Mouse (Mus musculus): ENCODE measurements around the gene Ube2cbp. TPM values are rescaled to one million over a fixed set of nuclear protein-coding genes. Genes with fewer than 3 reads are reported as not detected.
A peak's percentile ranks its signal among the peaks of the same experiment; 100 is the strongest.

Ube2cbp gene
- polyA plus RNA-seq, 1 experiment from 2014 or later, result 5.3 TPM

GRCm38 (mm10) chr9:86475956-86476355 lies 11.2 kb upstream of the Ube2cbp start:
- H3K27me3 ChIP-seq, result no peaks in the 10 kb centered on the region
- ATAC-seq, result no peak
- POLR2A ChIA-PET, result interaction anchor here (0.8 kb wide), 1 partner anchor 25 kb away, joined by 3 read pairs; no protein-coding TSS in a partner anchor
- in situ Hi-C loops (cut with MboI; ENCODE audit: low pct_unique_long_range_greater_than_20kb), result no loop called here
- TF ChIP-seq CTCF (IDR thresholded peaks at IDR 0.05), result no peak
- no peak for DNase-seq (ENCODE audit: low read depth, low spot score)
- CTCF ChIA-PET, result interaction anchor here (1.3 to 4.6 kb wide), 3 partner anchors 9 to 98 kb away, joined by 3 to 34 read pairs (median 3); partner anchors contain the start of genes Dop1a and Ube2cbp

GRCm38 (mm10) chr9:86466990-86467870 lies 2.5 kb upstream of the Ube2cbp start, which contains the start of gene Dop1a:
Gene Dop1a, plus strand, starts transcription at chr9:86467154.
- POLR2A ChIA-PET, result interaction anchor here (0.6 to 1.6 kb wide), 3 partner anchors 54 to 1254 kb away, joined by 3 to 4 read pairs (median 3); partner anchors contain the start of genes Pgm3 and Rwdd2a
- ATAC-seq, result peak; percentile 96
- in situ Hi-C loops (cut with MboI; ENCODE audit: low pct_unique_long_range_greater_than_20kb), result loop anchor here (5.0 to 10.0 kb wide), 3 partner anchors 105 to 622 kb away; partner anchors contain the start of genes Pgm3, Prss35, Rwdd2a and Tpbg
- CTCF ChIA-PET, result interaction anchor here (0.6 to 6.3 kb wide), 9 partner anchors 10 to 114 kb away, joined by 3 to 81 read pairs (median 6); no protein-coding TSS in a partner anchor
- DNase-seq (ENCODE audit: low read depth, low spot score), result no peak
- no peaks in the 10 kb centered on the region for H3K27me3 ChIP-seq
- TF ChIP-seq CTCF (IDR thresholded peaks at IDR 0.05), result peak; percentile 93

GRCm38 (mm10) chr9:86453626-86454025 lies 11.1 kb downstream of the Ube2cbp start:
- DNase-seq (ENCODE audit: low read depth, low spot score) (no peak), ATAC-seq (peak; percentile 62)
- no peak for TF ChIP-seq CTCF (IDR thresholded peaks at IDR 0.05)
- CTCF ChIA-PET, result interaction anchor here (1.1 to 8.9 kb wide), 4 partner anchors 12 to 706 kb away, joined by 5 to 81 read pairs (median 9); partner anchors contain the start of genes Dop1a and Ube2cbp
- POLR2A ChIA-PET, result no interaction called here
- H3K27me3 ChIP-seq, result no peaks in the 10 kb centered on the region
- in situ Hi-C loops (cut with MboI; ENCODE audit: low pct_unique_long_range_greater_than_20kb), result loop anchor here (5.0 kb wide), 1 partner anchor 676 kb away; no protein-coding TSS in a partner anchor

- no peaks in the 10 kb centered on the region for H3K27me3 ChIP-seq
- DNase-seq (ENCODE audit: low read depth, low spot score) (no peak), ATAC-seq (peak; percentile 82)
- ChIA-PET CTCF (interaction anchor here (1.0 to 8.9 kb wide), 7 partner anchors 14 to 697 kb away, joined by 3 to 81 read pairs (median 5); partner anchors contain the start of genes Dop1a and Ube2cbp), POLR2A (interaction anchor here (0.7 to 1.0 kb wide), 2 partner anchors 12 to 1132 kb away, joined by 3 read pairs; no protein-coding TSS in a partner anchor)
- in situ Hi-C loops (cut with MboI; ENCODE audit: low pct_unique_long_range_greater_than_20kb), result loop anchor here (5.0 kb wide), 1 partner anchor 674 kb away; no protein-coding TSS in a partner anchor
- peak; percentile 85 for TF ChIP-seq CTCF (IDR thresholded peaks at IDR 0.05)
Observed at GRCm38 (mm10) chr9:86451617-86452016, 13.1 kb downstream of the Ube2cbp start.

GRCm38 (mm10) chr9:86451094-86451493 lies 13.7 kb downstream of the Ube2cbp start:
- in situ Hi-C loops (cut with MboI; ENCODE audit: low pct_unique_long_range_greater_than_20kb), result loop anchor here (5.0 kb wide), 1 partner anchor 674 kb away; no protein-coding TSS in a partner anchor
- ChIA-PET POLR2A (interaction anchor here (1.0 kb wide), 1 partner anchor 13 kb away, joined by 3 read pairs; no protein-coding TSS in a partner anchor), CTCF (interaction anchor here (1.2 to 8.9 kb wide), 5 partner anchors 15 to 697 kb away, joined by 3 to 81 read pairs (median 4); partner anchors contain the start of genes Dop1a and Ube2cbp)
- TF ChIP-seq CTCF (IDR thresholded peaks at IDR 0.05), result no peak
- ATAC-seq, result no peak
- no peaks in the 10 kb centered on the region for H3K27me3 ChIP-seq
- DNase-seq (ENCODE audit: low read depth, low spot score), result no peak

- DNase-seq (ENCODE audit: low read depth, low spot score) (no peak), ATAC-seq (peak; percentile 29)
- ChIA-PET POLR2A (no interaction called here), CTCF (interaction anchor here (1.1 to 8.9 kb wide), 4 partner anchors 13 to 730 kb away, joined by 3 to 81 read pairs (median 7); partner anchors contain the start of genes Dop1a and Ube2cbp)
- in situ Hi-C loops (cut with MboI; ENCODE audit: low pct_unique_long_range_greater_than_20kb), result no loop called here
- peak; percentile 79 for TF ChIP-seq CTCF (IDR thresholded peaks at IDR 0.05)
- no peaks in the 10 kb centered on the region for H3K27me3 ChIP-seq
Observed at GRCm38 (mm10) chr9:86449581-86449980, 15.2 kb downstream of the Ube2cbp start.

DNA sequence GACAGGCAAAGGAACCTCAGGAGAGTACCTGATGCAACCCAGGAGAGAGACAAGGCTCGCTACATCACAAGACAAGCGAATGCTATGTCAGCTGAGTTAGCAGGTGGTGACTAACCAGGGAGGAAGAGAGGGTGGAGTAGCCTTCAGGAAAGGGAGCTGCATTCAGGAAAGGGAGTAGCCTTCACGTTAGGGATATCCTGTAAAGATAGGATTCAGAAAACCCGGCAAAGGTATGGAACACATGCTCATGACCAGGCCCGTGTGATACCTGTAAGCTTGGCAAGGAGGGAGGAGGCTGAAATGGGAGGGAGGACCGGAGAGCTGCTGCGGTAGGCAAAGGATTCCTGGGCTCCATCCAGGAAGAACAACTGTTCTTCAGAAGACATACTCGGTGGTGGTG lies 17.3 kb downstream of the Ube2cbp start:
- no peak for DNase-seq (ENCODE audit: low read depth, low spot score)
- H3K27me3 ChIP-seq, result no peaks in the 10 kb centered on the region
- in situ Hi-C loops (cut with MboI; ENCODE audit: low pct_unique_long_range_greater_than_20kb), result no loop called here
- no peak for ATAC-seq
- TF ChIP-seq CTCF (IDR thresholded peaks at IDR 0.05), result no peak
- ChIA-PET CTCF (interaction anchor here (1.8 to 2.2 kb wide), 3 partner anchors 11 to 668 kb away, joined by 4 to 9 read pairs (median 5); no protein-coding TSS in a partner anchor), POLR2A (no interaction called here)

GRCm38 (mm10) chr9:86446847-86447246 lies 17.9 kb downstream of the Ube2cbp start:
- DNase-seq (ENCODE audit: low read depth, low spot score) (no peak), ATAC-seq (no peak)
- TF ChIP-seq CTCF (IDR thresholded peaks at IDR 0.05), result no peak
- no peaks in the 10 kb centered on the region for H3K27me3 ChIP-seq
- in situ Hi-C loops (cut with MboI; ENCODE audit: low pct_unique_long_range_greater_than_20kb), result no loop called here
- POLR2A ChIA-PET, result no interaction called here
- CTCF ChIA-PET, result interaction anchor here (1.3 to 2.2 kb wide), 3 partner anchors 10 to 667 kb away, joined by 3 to 9 read pairs (median 5); no protein-coding TSS in a partner anchor

DNA sequence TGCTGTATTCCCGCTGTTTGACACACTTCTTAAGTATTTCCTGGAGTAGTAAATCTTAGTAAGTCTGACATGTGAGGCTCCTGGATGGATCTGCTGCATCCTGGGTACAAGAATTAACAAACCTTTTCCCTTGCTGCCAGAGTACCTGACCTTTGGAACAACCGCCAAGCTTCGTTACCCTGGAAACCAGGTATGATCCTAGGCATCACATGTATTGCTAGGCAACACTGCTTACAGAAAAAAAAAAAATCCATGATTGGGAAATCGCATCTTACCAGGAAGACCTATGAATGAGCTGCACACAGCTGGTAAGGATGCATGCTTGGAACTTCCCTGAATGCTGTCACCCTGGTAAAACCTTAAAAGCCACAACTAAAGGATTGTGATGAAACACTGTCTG lies 22.5 kb downstream of the Ube2cbp start:
- ChIA-PET CTCF (no interaction called here), POLR2A (no interaction called here)
- no peaks in the 10 kb centered on the region for H3K27me3 ChIP-seq
- DNase-seq (ENCODE audit: low read depth, low spot score) (no peak), ATAC-seq (no peak)
- no peak for TF ChIP-seq CTCF (IDR thresholded peaks at IDR 0.05)
- in situ Hi-C loops (cut with MboI; ENCODE audit: low pct_unique_long_range_greater_than_20kb), result no loop called here

DNA sequence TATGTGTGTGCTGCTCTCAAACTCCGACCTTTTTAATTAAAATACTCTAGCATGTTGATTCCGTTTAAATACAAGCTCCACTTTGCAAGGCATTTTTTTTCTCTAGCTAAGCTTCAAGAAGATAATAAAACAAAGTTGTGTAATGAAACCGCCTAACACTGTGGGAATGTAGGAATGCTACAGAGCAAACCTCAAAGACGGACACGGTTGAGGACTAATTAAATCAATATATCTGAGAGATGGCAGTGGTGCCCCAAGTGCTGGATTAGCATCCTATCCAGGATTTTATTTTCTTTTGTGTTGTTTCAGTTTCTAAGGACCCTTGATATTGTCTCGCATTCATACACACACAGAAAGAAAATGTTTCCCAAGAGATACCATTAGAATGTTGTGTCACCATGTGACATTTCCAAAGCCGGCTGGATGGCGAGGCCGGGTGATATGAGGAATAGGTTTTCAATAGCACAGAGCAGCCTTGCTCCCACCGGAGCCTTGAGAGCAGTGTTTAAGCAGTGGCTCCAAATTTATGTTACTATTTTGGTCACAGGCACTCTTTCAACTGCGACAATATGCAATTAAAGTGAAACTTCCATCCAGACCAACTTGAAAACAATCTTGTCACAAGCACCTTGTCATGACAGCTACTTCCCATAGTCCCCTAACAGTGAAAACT lies 26.3 kb downstream of the Ube2cbp start:
- no peak for DNase-seq (ENCODE audit: low read depth, low spot score)
- in situ Hi-C loops (cut with MboI; ENCODE audit: low pct_unique_long_range_greater_than_20kb), result no loop called here
- TF ChIP-seq CTCF (IDR thresholded peaks at IDR 0.05), result no peak
- CTCF ChIA-PET, result no interaction called here
- H3K27me3 ChIP-seq, result no peaks in the 10 kb centered on the region
- POLR2A ChIA-PET, result interaction anchor here (0.6 kb wide), 1 partner anchor 621 kb away, joined by 3 read pairs; no protein-coding TSS in a partner anchor
- ATAC-seq, result no peak

Data from Patski (cell line).